Mouse (Mus musculus): Measurements from ENCODE around the gene Csrnp1. TPM values are rescaled to one million over a fixed set of nuclear protein-coding genes. Genes with fewer than 3 reads are reported as not detected.

Csrnp1 gene
- total and polyA plus RNA-seq, 3 experiments: 21.1 to 28.7 (median 21.6) TPM

DNA sequence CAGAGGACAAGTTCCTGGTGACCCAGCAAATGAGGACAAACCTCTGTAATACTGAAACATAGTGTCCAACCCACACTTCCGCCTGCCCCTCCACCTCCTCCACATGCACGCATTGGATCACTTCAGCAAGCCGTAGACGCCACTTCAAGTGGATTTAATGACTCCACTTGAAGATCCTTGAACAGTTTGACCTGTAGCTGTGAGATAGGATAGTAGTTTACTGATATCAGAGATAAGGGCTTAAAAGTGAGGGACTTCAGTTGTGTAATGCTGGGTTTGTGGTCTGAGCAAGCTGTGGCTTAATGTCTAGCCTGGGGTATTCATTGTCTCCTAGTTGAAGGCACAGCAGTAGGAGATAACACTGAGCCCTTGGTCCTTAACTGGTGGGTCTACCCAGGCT lies 61.0 kb downstream of the Csrnp1 start:
- DNase-seq: no peak
- intact Hi-C loops (cut with DNase I): no loop called here
- Histone ChIP-seq H3K79me2 (replicated peaks; ENCODE audit: control insufficient read depth, insufficient read depth, low read length) (no peaks in the 10 kb centered on the region), H3K36me3 (ENCODE audit: control insufficient read depth, insufficient read depth, low read length) (no peaks in the 10 kb centered on the region), H3K4me1 (ENCODE audit: control insufficient read depth, insufficient read depth, low read length) (no peaks in the 10 kb centered on the region), H3K27me3 (ENCODE audit: control insufficient read depth, insufficient read depth, low read length) (no peaks in the 10 kb centered on the region), H3K27ac (no peak overlapping the region), H3K9ac (ENCODE audit: low read depth, low read length) (no peak overlapping the region), H3K4me3 (no peak overlapping the region)
- WGBS: 79% methylated on average over 4 of the region's 4 CpGs
- TF ChIP-seq EP300 (IDR thresholded peaks at IDR 0.05; ENCODE audit: insufficient read depth, low read depth, low read length): no peak
- TF ChIP-seq POLR2A (IDR thresholded peaks at IDR 0.05; ENCODE audit: insufficient read depth, low read depth, low read length): no peak
- TF ChIP-seq CTCF (IDR thresholded peaks at IDR 0.05): no peak

Other genes with a start within 250 kb of the Csrnp1 start
- gene Scn11a, start 159.2 kb downstream of the Csrnp1 start, total RNA-seq (2021): under 1 TPM in 1 of 2 experiments, not detected in 1; 0.05 TPM
- gene Scn11a, start 159.2 kb downstream of the Csrnp1 start, polyA plus RNA-seq (2012; rRNA removed): 0.04 and 0.06 TPM in 2 replicates
- gene Wdr48, start 89.8 kb downstream of the Csrnp1 start, total RNA-seq (2021): 10 to 100 TPM; 20.7 to 21.6 TPM
- gene Wdr48, start 89.8 kb downstream of the Csrnp1 start, polyA plus RNA-seq (2012; rRNA removed): 22.9 and 39.5 TPM in 2 replicates
- 10 to 100 TPM; 32.2 to 35.9 TPM for gene Gorasp1, start 47.1 kb downstream of the Csrnp1 start, total RNA-seq (2021)
- gene Gorasp1, start 47.1 kb downstream of the Csrnp1 start, polyA plus RNA-seq (2012; rRNA removed): 16.8 and 25.0 TPM in 2 replicates
- gene Ttc21a, start 47.1 kb downstream of the Csrnp1 start, total RNA-seq (2021): not detected
- gene Ttc21a, start 47.1 kb downstream of the Csrnp1 start, polyA plus RNA-seq (2012; rRNA removed): 0.70 TPM in 1 of 2 replicates, not detected in the other
- 100 to 1,000 TPM; 118 to 133 TPM for gene Xirp1, start 38.9 kb upstream of the Csrnp1 start, total RNA-seq (2021)
- 55.5 and 72.8 TPM in 2 replicates for gene Xirp1, start 38.9 kb upstream of the Csrnp1 start, polyA plus RNA-seq (2012; rRNA removed)
- 1 to 10 TPM; 1.2 to 3.7 TPM for gene Cx3cr1, start 85.2 kb upstream of the Csrnp1 start, total RNA-seq (2021)
- 4.4 and 6.4 TPM in 2 replicates for gene Cx3cr1, start 85.2 kb upstream of the Csrnp1 start, polyA plus RNA-seq (2012; rRNA removed)
- not detected for gene Ccr8, start 107.5 kb upstream of the Csrnp1 start, total RNA-seq (2021)
- not detected in 2 replicates for gene Ccr8, start 107.5 kb upstream of the Csrnp1 start, polyA plus RNA-seq (2012; rRNA removed)
- gene Slc25a38, start 125.7 kb upstream of the Csrnp1 start, total RNA-seq (2021): 10 to 100 TPM; 18.4 to 22.7 TPM
- gene Slc25a38, start 125.7 kb upstream of the Csrnp1 start, polyA plus RNA-seq (2012; rRNA removed): 29.1 and 32.1 TPM in 2 replicates
- 100 to 1,000 TPM; 457 to 528 TPM for gene Rpsa, start 143.0 kb upstream of the Csrnp1 start, total RNA-seq (2021)
- gene Rpsa, start 143.0 kb upstream of the Csrnp1 start, polyA plus RNA-seq (2012; rRNA removed): 1,018 and 1,107 TPM in 2 replicates
- gene Mobp, start 165.0 kb upstream of the Csrnp1 start, total RNA-seq (2021): not detected
- 0.09 TPM in 1 of 2 replicates, not detected in the other for gene Mobp, start 165.0 kb upstream of the Csrnp1 start, polyA plus RNA-seq (2012; rRNA removed)